Mouse (Mus musculus): ENCODE results near the gene Apof. TPM values are rescaled to one million over a fixed set of nuclear protein-coding genes. Genes with fewer than 3 reads are reported as not detected.

Apof gene
- total and polyA plus RNA-seq, 3 experiments: 0.66 to 1.3 (median 0.99) TPM

- H3K27me3 ChIP-seq (replicated peaks): no peaks in the 10 kb centered on the region
- peaks cover 12 to 20% of the 10 kb centered on the region in 2 experiments for H3K36me3 ChIP-seq (replicated peaks in 1 of 2; ENCODE audit: control insufficient read depth in 1 of 2, insufficient read depth in 1 of 2, low read length in 1 of 2)
- no peak for TF ChIP-seq E2F4 (IDR thresholded peaks at IDR 0.05; ENCODE audit: insufficient replicate concordance, low read depth, low read length)
- TF ChIP-seq ZNF384 (IDR thresholded peaks at IDR 0.05; ENCODE audit: low read depth, low read length): no peak
- no peak for TF ChIP-seq SMC3 (IDR thresholded peaks at IDR 0.05; ENCODE audit: low read depth, low read length)
- no peak for TF ChIP-seq MYC (IDR thresholded peaks at IDR 0.05; ENCODE audit: low read depth, low read length)
- no peak for TF ChIP-seq CHD2 (IDR thresholded peaks at IDR 0.05; ENCODE audit: low read length)
- TF ChIP-seq ZKSCAN1 (IDR thresholded peaks at IDR 0.05; ENCODE audit: borderline replicate concordance, low read depth, low read length): no peak
- TF ChIP-seq NRF1 (IDR thresholded peaks at IDR 0.05; ENCODE audit: low read depth, low read length): no peak
- TF ChIP-seq ZMIZ1 (IDR thresholded peaks at IDR 0.05; ENCODE audit: low read depth, low read length): no peak
- no peak for TF ChIP-seq JUND (conservative IDR thresholded peaks at IDR 0.05; ENCODE audit: low read depth, low read length)
- no peak for TF ChIP-seq MEF2A (IDR thresholded peaks at IDR 0.05; ENCODE audit: borderline replicate concordance, low read depth, low read length)
- TF ChIP-seq PAX5 (IDR thresholded peaks at IDR 0.05; ENCODE audit: low read length): no peak
- TF ChIP-seq MXI1 (IDR thresholded peaks at IDR 0.05; ENCODE audit: low read depth, low read length): no peak
- TF ChIP-seq RCOR1 (conservative IDR thresholded peaks at IDR 0.05; ENCODE audit: low read depth, low read length): no peak
- dilution Hi-C loops (cut with MboI; ENCODE audit: extremely low pct_ligation_motif_present, extremely low pct_unique_long_range_greater_than_20kb, low sequenced_read_pairs): no loop called here
- H3K9ac ChIP-seq (ENCODE audit: insufficient read depth, low read depth): peak overlapping the region; percentile 19; the same call in 1 of the 2 replicates
- no peak overlapping the region for H3K27ac ChIP-seq (ENCODE audit: insufficient read depth, low read depth)
- no peaks in the 10 kb centered on the region for H3K9me3 ChIP-seq (replicated peaks; ENCODE audit: low read length)
- H3K4me1 ChIP-seq (ENCODE audit: control insufficient read depth in 1 of 2, insufficient read depth in 2 of 2): peaks cover 10 to 35% of the 10 kb centered on the region in 2 experiments
- no peak overlapping the region for H3K4me2 ChIP-seq (ENCODE audit: insufficient read depth, low read depth, poor library complexity, severe bottlenecking)
- no peak overlapping the region for H3K4me3 ChIP-seq (replicated peaks in 1 of 3; ENCODE audit: low read depth in 2 of 3, low read length in 2 of 3, poor library complexity in 1 of 3)
- in situ Hi-C loops (cut with MboI; ENCODE audit: low pct_ligation_motif_present, low pct_unique_long_range_greater_than_20kb, low sequenced_read_pairs): no loop called here
- no peak for DNase-seq (ENCODE audit: extremely low read depth)
- no peaks in the 10 kb centered on the region for H3K79me2 ChIP-seq (replicated peaks; ENCODE audit: control insufficient read depth, extremely low read depth, insufficient read depth, poor library complexity, severe bottlenecking)
These were observed 28.1 kb downstream of the Apof start for GRCm38 (mm10) chr10:128296370-128297090.

GRCm38 (mm10) chr10:128297221-128297620 lies 28.8 kb downstream of the Apof start:
- TF ChIP-seq MAFK (IDR thresholded peaks at IDR 0.05; ENCODE audit: insufficient replicate concordance, low read length): no peak
- no peak for TF ChIP-seq ZC3H11A (IDR thresholded peaks at IDR 0.05; ENCODE audit: low read depth, low read length)
- no peak for TF ChIP-seq JUN (IDR thresholded peaks at IDR 0.05; ENCODE audit: insufficient read depth, low read depth, low read length)
- TF ChIP-seq MAX (IDR thresholded peaks at IDR 0.05; ENCODE audit: low read length): no peak
- TF ChIP-seq POLR2AphosphoS2 (IDR thresholded peaks at IDR 0.05; ENCODE audit: low read depth, low read length): no peak
- TF ChIP-seq HCFC1 (IDR thresholded peaks at IDR 0.05; ENCODE audit: low read depth, low read length): no peak
- TF ChIP-seq MEF2A (IDR thresholded peaks at IDR 0.05; ENCODE audit: borderline replicate concordance, low read depth, low read length): no peak
- no peak for TF ChIP-seq NELFE (IDR thresholded peaks at IDR 0.05; ENCODE audit: low read depth, low read length)
- TF ChIP-seq ZKSCAN1 (IDR thresholded peaks at IDR 0.05; ENCODE audit: borderline replicate concordance, low read depth, low read length): no peak
- no peak for TF ChIP-seq MXI1 (IDR thresholded peaks at IDR 0.05; ENCODE audit: low read depth, low read length)
- no peak for TF ChIP-seq NRF1 (IDR thresholded peaks at IDR 0.05; ENCODE audit: low read depth, low read length)
- TF ChIP-seq USF2 (conservative IDR thresholded peaks at IDR 0.05; ENCODE audit: low read depth, low read length): no peak
- no peak for TF ChIP-seq EP300 (IDR thresholded peaks at IDR 0.05; ENCODE audit: low read length)
- TF ChIP-seq TBP (conservative IDR thresholded peaks at IDR 0.05; ENCODE audit: low read depth, low read length): no peak
- TF ChIP-seq CTCF (conservative IDR thresholded peaks at IDR 0.05 in 1 of 2, IDR thresholded peaks at IDR 0.05 in 1 of 2; ENCODE audit: low read depth in 2 of 2, low read length in 2 of 2): no peak
- TF ChIP-seq TCF12 (IDR thresholded peaks at IDR 0.05; ENCODE audit: low read depth, low read length): no peak
- H3K4me2 ChIP-seq (ENCODE audit: insufficient read depth, low read depth, poor library complexity, severe bottlenecking): no peak overlapping the region
- dilution Hi-C loops (cut with MboI; ENCODE audit: extremely low pct_ligation_motif_present, extremely low pct_unique_long_range_greater_than_20kb, low sequenced_read_pairs): no loop called here

More at GRCm38 (mm10) chr10:128297221-128297620, 28.8 kb downstream of the Apof start:
- Histone ChIP-seq H3K27ac (ENCODE audit: insufficient read depth, low read depth) (no peak overlapping the region), H3K4me3 (replicated peaks in 1 of 3; ENCODE audit: low read depth in 2 of 3, low read length in 2 of 3, poor library complexity in 1 of 3) (no peak overlapping the region), H3K27me3 (replicated peaks) (no peaks in the 10 kb centered on the region), H3K4me1 (ENCODE audit: control insufficient read depth in 1 of 2, insufficient read depth in 2 of 2) (peaks cover 10 to 41% of the 10 kb centered on the region in 2 experiments), H3K9me3 (replicated peaks; ENCODE audit: low read length) (no peaks in the 10 kb centered on the region), H3K9ac (ENCODE audit: insufficient read depth, low read depth) (no peak overlapping the region), H3K36me3 (replicated peaks in 1 of 2; ENCODE audit: control insufficient read depth in 1 of 2, insufficient read depth in 1 of 2, low read length in 1 of 2) (peaks cover 7 to 13% of the 10 kb centered on the region in 2 experiments), H3K79me2 (replicated peaks; ENCODE audit: control insufficient read depth, extremely low read depth, insufficient read depth, poor library complexity, severe bottlenecking) (no peaks in the 10 kb centered on the region)
- DNase-seq (ENCODE audit: extremely low read depth): no peak
- in situ Hi-C loops (cut with MboI; ENCODE audit: low pct_ligation_motif_present, low pct_unique_long_range_greater_than_20kb, low sequenced_read_pairs): no loop called here
